Mouse (Mus musculus): ENCODE measurements at regions not wholly inside any gene's neighbourhood (a gene's known extent, or its start where the extent isn't known, plus 50 kb on each side); places are given as distances from the start of the nearest gene placed in this dataset.

DNA sequence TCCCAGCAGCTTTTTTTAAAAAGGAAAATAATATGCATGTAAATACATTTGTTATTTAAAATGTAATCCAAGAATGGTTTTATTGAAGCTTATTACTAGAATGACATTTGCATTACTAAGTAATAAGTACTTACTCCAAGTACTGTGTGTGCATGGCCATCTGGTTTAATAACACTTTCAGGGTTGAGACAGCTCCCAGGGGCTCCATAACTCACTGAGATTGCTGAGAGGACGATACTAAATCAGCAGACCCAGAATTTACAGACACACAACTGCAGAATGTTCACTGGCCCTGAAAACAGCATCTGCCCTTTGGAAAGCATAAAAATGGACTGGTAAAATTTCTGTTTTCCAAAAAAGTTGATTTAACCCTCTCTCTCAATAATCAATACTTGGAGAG, 696.4 kb downstream of the Mat2b start:
- no peak for DNase-seq
- WGBS = 11% methylated on average over 1 of the region's 1 CpGs
- Histone ChIP-seq H3K4me1 (ENCODE audit: control insufficient read depth, insufficient read depth, low read length) (no peaks in the 10 kb centered on the region), H3K27ac (ENCODE audit: insufficient read depth, low read length) (no peak overlapping the region), H3K4me3 (replicated peaks; ENCODE audit: insufficient read depth, low read depth, low read length) (no peak overlapping the region), H3K27me3 (ENCODE audit: control insufficient read depth, insufficient read depth, low read length) (no peaks in the 10 kb centered on the region)
- TF ChIP-seq POLR2A (IDR thresholded peaks at IDR 0.05; ENCODE audit: borderline replicate concordance, insufficient read depth, low read length) (no peak), CTCF (IDR thresholded peaks at IDR 0.05; ENCODE audit: borderline replicate concordance, insufficient read depth, low read depth, low read length) (no peak)

DNA sequence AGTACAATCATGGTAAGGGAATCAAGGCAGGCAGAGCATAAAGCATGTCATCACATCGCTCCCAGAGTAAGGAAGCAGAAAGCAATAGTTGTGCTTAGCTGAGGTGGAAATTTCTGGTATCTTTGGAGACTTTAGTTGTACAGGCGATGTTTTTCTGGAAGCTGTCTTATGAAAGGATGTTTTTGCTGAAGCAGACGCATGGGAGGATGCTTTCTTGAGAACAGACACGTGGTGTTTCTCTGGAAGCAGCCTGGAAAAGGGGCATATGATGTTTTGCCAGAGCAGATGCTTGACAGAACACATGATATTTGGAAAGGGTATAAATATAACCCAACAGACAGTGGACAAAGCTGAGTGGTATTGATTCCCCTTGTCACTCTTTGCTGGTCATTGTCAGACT, 722.4 kb downstream of the Mat2b start:
- TF ChIP-seq POLR2A (IDR thresholded peaks at IDR 0.05; ENCODE audit: borderline replicate concordance, insufficient read depth, low read length) = no peak
- no peak for TF ChIP-seq CTCF (IDR thresholded peaks at IDR 0.05; ENCODE audit: borderline replicate concordance, insufficient read depth, low read depth, low read length)
- Histone ChIP-seq H3K27me3 (ENCODE audit: control insufficient read depth, insufficient read depth, low read length) (no peaks in the 10 kb centered on the region), H3K27ac (ENCODE audit: insufficient read depth, low read length) (no peak overlapping the region), H3K4me3 (replicated peaks; ENCODE audit: insufficient read depth, low read depth, low read length) (no peak overlapping the region), H3K4me1 (ENCODE audit: control insufficient read depth, insufficient read depth, low read length) (no peaks in the 10 kb centered on the region)
- WGBS = 66% methylated on average over 4 of the region's 4 CpGs
- DNase-seq = no peak

- no peaks in the 10 kb centered on the region for H3K27me3 ChIP-seq (ENCODE audit: control insufficient read depth, insufficient read depth, low read length)
- H3K4me3 ChIP-seq (replicated peaks; ENCODE audit: insufficient read depth, low read depth, low read length) = no peak overlapping the region
- no peak overlapping the region for H3K27ac ChIP-seq (ENCODE audit: insufficient read depth, low read length)
- no peak for DNase-seq
- TF ChIP-seq POLR2A (IDR thresholded peaks at IDR 0.05; ENCODE audit: borderline replicate concordance, insufficient read depth, low read length) (no peak), CTCF (IDR thresholded peaks at IDR 0.05; ENCODE audit: borderline replicate concordance, insufficient read depth, low read depth, low read length) (no peak)
- H3K4me1 ChIP-seq (ENCODE audit: control insufficient read depth, insufficient read depth, low read length) = no peaks in the 10 kb centered on the region
These were observed 731.3 kb downstream of the Mat2b start for GRCm38 (mm10) chr11:39963705-39964104.

DNA sequence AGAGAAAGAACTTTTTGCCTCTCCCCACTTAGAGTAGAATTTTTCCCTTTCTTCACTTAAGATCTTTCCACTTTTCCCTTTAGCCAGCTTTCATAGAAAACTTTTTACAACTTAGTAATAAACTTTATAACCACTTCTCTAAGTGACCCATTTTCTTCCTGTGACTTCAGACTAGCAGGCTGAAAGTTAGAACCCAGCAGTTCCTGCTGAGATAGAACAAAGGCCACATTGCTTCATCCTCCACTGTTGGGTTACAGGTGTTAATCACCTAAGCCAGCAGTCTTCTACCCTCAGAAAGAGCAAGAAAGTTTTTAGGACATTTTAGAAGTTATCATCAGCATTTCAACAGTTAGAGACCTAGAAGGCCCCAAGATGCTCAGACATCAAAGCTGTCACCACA, 740.6 kb downstream of the Mat2b start:
- Histone ChIP-seq H3K4me3 (replicated peaks; ENCODE audit: insufficient read depth, low read depth, low read length) (no peak overlapping the region), H3K27me3 (ENCODE audit: control insufficient read depth, insufficient read depth, low read length) (no peaks in the 10 kb centered on the region), H3K4me1 (ENCODE audit: control insufficient read depth, insufficient read depth, low read length) (no peaks in the 10 kb centered on the region), H3K27ac (ENCODE audit: insufficient read depth, low read length) (no peak overlapping the region)
- no peak for DNase-seq
- TF ChIP-seq POLR2A (IDR thresholded peaks at IDR 0.05; ENCODE audit: borderline replicate concordance, insufficient read depth, low read length) (no peak), CTCF (IDR thresholded peaks at IDR 0.05; ENCODE audit: borderline replicate concordance, insufficient read depth, low read depth, low read length) (no peak)

- Histone ChIP-seq H3K27me3 (ENCODE audit: control insufficient read depth, insufficient read depth, low read length) (no peaks in the 10 kb centered on the region), H3K27ac (ENCODE audit: insufficient read depth, low read length) (no peak overlapping the region), H3K4me3 (replicated peaks; ENCODE audit: insufficient read depth, low read depth, low read length) (no peak overlapping the region), H3K4me1 (ENCODE audit: control insufficient read depth, insufficient read depth, low read length) (no peaks in the 10 kb centered on the region)
- 63% methylated on average over 2 of the region's 2 CpGs for WGBS
- TF ChIP-seq POLR2A (IDR thresholded peaks at IDR 0.05; ENCODE audit: borderline replicate concordance, insufficient read depth, low read length) = no peak
- no peak for TF ChIP-seq CTCF (IDR thresholded peaks at IDR 0.05; ENCODE audit: borderline replicate concordance, insufficient read depth, low read depth, low read length)
- no peak for DNase-seq
These were observed 750.8 kb downstream of the Mat2b start for GRCm38 (mm10) chr11:39944196-39944595.

DNA sequence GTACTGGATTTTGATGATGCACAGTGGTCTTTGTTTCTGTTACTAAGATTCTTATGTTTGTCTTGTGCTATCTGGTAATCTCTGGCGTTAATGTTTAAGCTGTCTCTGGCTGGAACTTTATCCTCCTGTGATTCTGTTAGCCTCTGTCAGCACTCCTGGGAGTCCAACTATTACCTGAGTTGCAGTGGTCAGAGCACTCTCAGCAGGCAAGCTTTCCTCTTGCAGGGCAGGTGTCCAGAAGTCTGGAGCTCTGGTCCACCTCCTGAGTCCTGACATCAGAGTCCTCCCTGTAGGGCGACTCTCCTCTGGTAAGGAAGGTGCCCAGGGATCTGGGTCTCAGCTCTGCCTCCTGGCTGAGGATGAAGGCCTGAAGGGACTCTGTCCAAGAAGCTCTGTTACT, 760.8 kb downstream of the Mat2b start:
- no peak for TF ChIP-seq POLR2A (IDR thresholded peaks at IDR 0.05; ENCODE audit: borderline replicate concordance, insufficient read depth, low read length)
- no peak for TF ChIP-seq CTCF (IDR thresholded peaks at IDR 0.05; ENCODE audit: borderline replicate concordance, insufficient read depth, low read depth, low read length)
- no peak for DNase-seq
- Histone ChIP-seq H3K27me3 (ENCODE audit: control insufficient read depth, insufficient read depth, low read length) (no peaks in the 10 kb centered on the region), H3K27ac (ENCODE audit: insufficient read depth, low read length) (no peak overlapping the region), H3K4me1 (ENCODE audit: control insufficient read depth, insufficient read depth, low read length) (no peaks in the 10 kb centered on the region), H3K4me3 (replicated peaks; ENCODE audit: insufficient read depth, low read depth, low read length) (no peak overlapping the region)
- 86% methylated on average over 2 of the region's 2 CpGs for WGBS

DNA sequence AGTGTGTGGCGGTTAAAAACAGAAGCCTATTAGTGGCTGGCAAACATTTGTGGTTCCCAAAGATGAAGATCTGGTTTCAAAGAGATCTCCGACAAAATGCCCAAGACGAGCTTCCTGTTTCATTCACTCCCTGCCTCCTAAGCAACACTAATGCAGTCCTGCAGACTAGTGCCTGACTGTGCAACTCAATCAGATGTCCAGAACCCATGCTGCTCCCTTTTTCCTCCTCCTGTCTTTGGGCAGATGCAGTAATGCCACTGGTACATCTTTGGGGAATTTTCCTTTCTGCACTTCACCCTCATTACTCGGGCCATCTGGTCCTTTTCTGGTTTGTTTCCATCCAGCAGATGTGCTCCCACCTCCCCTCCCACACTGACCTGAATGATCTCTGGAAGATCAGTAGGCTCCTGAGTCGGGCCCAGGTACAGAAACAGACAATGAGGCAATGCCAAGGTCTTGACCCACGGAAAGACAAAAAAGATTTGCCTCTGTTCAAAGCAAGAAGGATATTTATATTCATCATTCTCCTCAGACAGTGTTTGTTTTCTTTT, 771.0 kb downstream of the Mat2b start:
- 18% methylated on average over 6 of the region's 6 CpGs for WGBS
- TF ChIP-seq CTCF (IDR thresholded peaks at IDR 0.05; ENCODE audit: borderline replicate concordance, insufficient read depth, low read depth, low read length) = no peak
- TF ChIP-seq POLR2A (IDR thresholded peaks at IDR 0.05; ENCODE audit: borderline replicate concordance, insufficient read depth, low read length) = no peak
- Histone ChIP-seq H3K27me3 (ENCODE audit: control insufficient read depth, insufficient read depth, low read length) (no peaks in the 10 kb centered on the region), H3K4me1 (ENCODE audit: control insufficient read depth, insufficient read depth, low read length) (no peaks in the 10 kb centered on the region), H3K27ac (ENCODE audit: insufficient read depth, low read length) (no peak overlapping the region), H3K4me3 (replicated peaks; ENCODE audit: insufficient read depth, low read depth, low read length) (no peak overlapping the region)
- DNase-seq = no peak

DNA sequence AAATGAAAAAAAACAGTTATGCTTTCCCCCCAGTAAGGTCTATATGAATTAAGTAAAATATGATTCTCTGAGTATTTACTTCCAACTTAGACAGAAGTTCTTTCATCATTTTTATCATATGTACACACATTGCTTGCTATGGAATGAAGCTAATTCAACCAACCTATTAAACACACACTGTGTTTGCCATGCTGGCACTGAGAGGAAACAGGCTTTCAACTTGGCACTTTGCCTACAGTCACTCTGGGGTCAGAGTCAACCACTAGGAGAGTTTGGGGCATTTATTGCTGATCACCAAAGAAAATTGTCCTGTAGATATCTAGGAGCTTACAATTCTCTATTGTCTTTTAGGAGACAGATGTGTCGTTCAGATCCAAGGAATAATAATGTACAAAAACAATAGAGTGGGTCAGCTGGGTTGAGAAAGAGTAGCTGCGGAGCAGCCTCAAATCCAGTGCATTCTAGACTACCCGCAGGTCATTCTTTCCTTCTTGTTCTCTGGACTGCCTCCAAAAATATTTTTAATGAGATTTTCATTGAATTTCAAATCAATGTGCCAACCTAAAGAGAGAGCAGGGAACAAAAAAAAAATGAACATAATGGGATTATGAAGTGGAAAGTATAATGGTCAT, 777.2 kb downstream of the Mat2b start:
- no peak overlapping the region for H3K27ac ChIP-seq (ENCODE audit: insufficient read depth, low read length)
- 23% methylated on average over 3 of the region's 3 CpGs for WGBS
- TF ChIP-seq CTCF (IDR thresholded peaks at IDR 0.05; ENCODE audit: borderline replicate concordance, insufficient read depth, low read depth, low read length) = no peak
- no peak for TF ChIP-seq POLR2A (IDR thresholded peaks at IDR 0.05; ENCODE audit: borderline replicate concordance, insufficient read depth, low read length)

More for the DNA sequence above, 777.2 kb downstream of the Mat2b start:
- no peak for DNase-seq
- Histone ChIP-seq H3K4me3 (replicated peaks; ENCODE audit: insufficient read depth, low read depth, low read length) (no peak overlapping the region), H3K27me3 (ENCODE audit: control insufficient read depth, insufficient read depth, low read length) (no peaks in the 10 kb centered on the region), H3K4me1 (ENCODE audit: control insufficient read depth, insufficient read depth, low read length) (no peaks in the 10 kb centered on the region)
